Mouse (Mus musculus) brain, adult 2 months (tissue): ENCODE results near the gene Onecut3.

Experiments
- DNase-seq: peaks from one replicate; pipeline ENCODE4 v3.0.0; 2011; ENCODE audit warnings: low read depth, low spot score

The Onecut3 gene

DNA sequence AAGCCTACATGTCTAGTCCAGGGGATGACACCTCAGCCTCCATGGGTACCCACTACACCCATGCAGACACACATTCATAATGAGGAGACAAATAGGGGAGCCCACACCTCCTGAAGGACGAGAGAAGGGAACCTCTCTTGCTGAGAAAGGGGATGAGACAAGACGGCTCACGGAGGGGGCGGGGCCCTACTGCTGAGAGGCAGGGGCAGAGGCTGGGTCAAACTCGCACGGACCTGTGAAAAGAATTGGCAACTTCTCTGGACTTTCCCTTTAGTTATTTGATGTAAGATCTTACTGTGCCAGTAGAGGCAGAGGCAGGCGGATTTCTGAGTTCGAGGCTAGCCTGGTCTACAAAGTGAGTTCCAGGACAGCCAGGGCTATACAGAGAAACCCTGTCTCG lies 57.7 kb downstream of the Onecut3 start:
- DNase-seq: no peak

GRCm38 (mm10) chr10:80553575-80553974 lies 58.9 kb downstream of the Onecut3 start:
- DNase-seq: no peak

DNA sequence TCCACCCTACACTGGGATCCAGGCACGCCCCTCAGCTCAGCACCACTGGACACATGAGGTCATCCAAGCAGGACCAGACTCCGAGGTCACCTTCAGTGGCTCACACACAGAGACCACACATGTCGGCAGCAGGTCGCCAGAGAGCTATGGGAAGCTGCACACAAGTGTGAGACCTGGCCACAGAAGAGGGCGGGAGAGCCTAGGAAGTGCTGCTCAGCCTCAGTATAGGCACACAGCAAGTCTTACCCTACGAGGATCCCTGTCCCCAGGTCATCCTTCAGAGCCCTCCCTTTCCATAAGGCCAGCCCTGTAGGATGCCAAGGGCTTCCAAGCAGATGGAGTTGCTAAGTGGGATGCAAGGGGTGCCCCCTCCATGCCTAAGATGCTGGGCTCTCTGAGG lies 59.4 kb downstream of the Onecut3 start:
- no peak for DNase-seq

DNA sequence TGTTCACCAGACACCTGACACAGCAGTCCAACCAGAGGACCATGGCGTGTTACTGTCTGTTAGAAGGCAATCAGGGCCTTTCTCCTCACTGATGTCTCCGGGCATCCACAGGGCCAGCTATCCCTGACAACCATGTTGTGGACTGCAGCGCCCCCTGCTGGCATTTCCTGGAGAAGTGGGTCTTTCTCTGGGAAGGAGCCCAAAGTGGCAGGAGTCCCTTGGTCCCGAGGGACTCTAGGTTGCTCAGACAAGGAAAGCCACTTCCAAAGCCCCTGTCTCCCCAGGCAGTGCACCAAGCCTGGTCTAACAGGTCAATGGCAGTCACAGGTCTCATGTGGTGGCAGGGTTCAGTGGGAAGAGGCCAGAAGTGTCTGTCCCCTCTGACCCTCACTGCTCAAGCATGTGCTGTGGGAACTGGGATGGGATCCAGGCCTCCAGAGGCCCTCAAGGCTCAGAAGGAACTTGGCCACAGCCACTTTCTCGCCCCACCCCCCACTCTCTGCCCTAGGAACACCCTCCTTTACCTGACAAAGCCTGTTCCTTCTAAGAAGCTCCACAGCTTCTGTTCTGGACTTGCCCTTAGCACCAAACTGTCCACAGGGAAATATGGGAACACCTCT lies 62.8 kb downstream of the Onecut3 start:
- DNase-seq: peak; percentile 70

- no peak for DNase-seq
Observed at GRCm38 (mm10) chr10:80559431-80559830, 64.8 kb downstream of the Onecut3 start.

- DNase-seq: no peak
Observed at GRCm38 (mm10) chr10:80560621-80561020, 66.0 kb downstream of the Onecut3 start.

- DNase-seq: peak; percentile 98
Observed at GRCm38 (mm10) chr10:80561116-80561944, 66.7 kb downstream of the Onecut3 start, which contains the start of gene Rexo1. Gene Rexo1, minus strand, starts transcription at chr10:80561560.

- DNase-seq: peak; percentile 93
Observed at GRCm38 (mm10) chr10:80566375-80567092, 71.9 kb downstream of the Onecut3 start.
